Mouse (Mus musculus): ENCODE measurements around the gene Slc25a53. TPM values are rescaled to one million over a fixed set of nuclear protein-coding genes. Genes with fewer than 3 reads are reported as not detected.

Gene Slc25a53
- polyA plus RNA-seq (2012; rRNA removed), result 20.5 and 27.1 TPM in 2 replicates

DNA sequence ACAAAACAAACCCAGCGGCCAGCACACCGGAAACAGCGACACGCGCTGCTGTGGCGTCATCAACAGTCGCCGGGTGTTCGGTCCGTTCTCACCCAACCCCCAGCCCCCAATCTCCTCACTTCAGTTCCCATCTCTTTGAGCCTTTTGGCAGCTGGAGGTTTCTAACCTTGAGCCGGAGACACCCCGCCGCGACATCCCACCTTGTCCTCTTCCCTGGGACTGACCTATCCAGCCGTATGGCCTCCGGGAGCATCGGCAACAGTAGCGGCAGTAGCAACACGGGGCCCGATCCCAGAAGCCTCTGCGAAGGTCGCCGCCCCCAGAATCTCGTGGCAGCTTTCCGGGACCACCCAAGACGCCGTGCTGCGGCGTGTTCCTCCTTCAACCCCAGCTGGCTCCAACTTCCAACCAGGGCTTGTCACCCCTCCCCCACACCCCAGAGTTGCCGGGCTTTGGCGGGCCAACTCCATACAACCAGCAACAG is at the start of gene Slc25a53:
Slc25a53 (minus strand) TSS at position 303 of the 484 bp plus-strand sequence.
- DNase-seq (ENCODE audit: low read depth), result peak; percentile 95
- TF ChIP-seq POLR2A (IDR thresholded peaks at IDR 0.05; ENCODE audit: borderline replicate concordance, extremely low read depth, insufficient read depth, insufficient read length, poor library complexity, severe bottlenecking) (no peak), CTCF (IDR thresholded peaks at IDR 0.05; ENCODE audit: borderline replicate concordance, extremely low read depth, insufficient read depth, insufficient read length) (no peak)

DNA sequence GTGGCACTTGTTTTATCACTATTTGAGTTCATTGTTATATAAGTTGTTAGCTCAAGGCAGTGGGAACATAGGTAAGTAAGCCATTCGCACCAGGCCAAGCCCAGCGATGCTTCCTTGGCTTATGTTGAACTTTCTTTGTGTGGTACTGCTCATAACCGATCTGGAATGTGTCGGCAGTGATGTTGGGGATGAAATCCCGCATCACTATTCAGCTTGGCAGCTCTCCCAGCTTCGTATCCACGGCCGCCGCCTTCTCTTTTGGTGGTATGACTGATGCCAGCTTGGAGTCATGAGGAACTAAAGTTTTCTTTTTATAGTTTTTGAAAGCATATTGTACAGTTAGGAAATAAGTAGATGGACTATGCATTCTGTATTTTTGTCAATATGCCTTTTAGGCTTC is 25.1 kb upstream of the Slc25a53 start:
- peak; percentile 12 for DNase-seq (ENCODE audit: low read depth)
- no peak for TF ChIP-seq CTCF (IDR thresholded peaks at IDR 0.05; ENCODE audit: borderline replicate concordance, extremely low read depth, insufficient read depth, insufficient read length)
- TF ChIP-seq POLR2A (IDR thresholded peaks at IDR 0.05; ENCODE audit: borderline replicate concordance, extremely low read depth, insufficient read depth, insufficient read length, poor library complexity, severe bottlenecking), result no peak

DNA sequence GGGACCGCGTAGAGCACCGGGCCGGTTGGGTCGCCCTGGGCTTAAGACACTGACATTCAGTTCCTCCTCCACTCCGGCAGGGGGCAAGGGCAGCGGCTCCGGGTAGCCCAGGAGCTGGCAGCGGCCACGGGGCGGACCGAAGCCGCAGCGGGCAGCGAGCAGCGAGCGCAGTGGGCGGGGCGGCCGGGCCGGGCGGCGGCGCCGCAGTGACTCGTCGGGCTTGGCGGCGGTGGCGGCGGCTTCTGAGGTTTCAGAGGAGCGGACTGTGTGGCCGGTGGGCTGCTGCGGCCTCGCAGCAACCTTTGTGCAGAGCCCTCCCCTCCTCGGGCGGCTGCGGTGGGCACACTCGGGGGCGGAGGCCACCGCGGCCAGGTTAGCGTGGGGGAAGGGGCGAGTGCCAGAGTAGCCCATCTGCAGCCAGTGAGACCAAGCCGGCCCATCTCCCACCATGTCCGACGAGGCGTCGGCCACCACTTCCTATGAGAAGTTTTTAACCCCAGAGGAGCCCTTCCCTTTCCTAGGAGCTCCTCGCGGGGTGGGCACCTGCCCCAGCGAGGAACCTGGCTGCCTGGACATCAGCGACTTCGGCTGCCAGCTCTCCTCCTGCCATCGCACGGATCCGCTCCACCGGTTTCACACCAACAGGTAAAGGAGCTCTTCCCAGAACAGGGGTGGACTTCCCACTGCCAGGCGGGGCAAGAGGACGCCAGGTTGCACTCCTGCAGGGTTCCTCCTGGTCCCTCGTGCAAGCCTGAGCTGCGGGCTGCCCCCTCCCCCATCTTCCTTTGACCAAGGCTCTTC is 11.5 kb upstream of the Slc25a53 start, which contains the start of gene Fam199x:
Fam199x (plus strand) TSS at position 170 of the 801 bp plus-strand sequence.
- peak; percentile 86 for DNase-seq (ENCODE audit: low read depth)
- peak; percentile 42; the same call in 1 of the 2 replicates for TF ChIP-seq CTCF (IDR thresholded peaks at IDR 0.05; ENCODE audit: borderline replicate concordance, extremely low read depth, insufficient read depth, insufficient read length)
- peak; percentile 52; the same call in 1 of the 2 replicates for TF ChIP-seq POLR2A (IDR thresholded peaks at IDR 0.05; ENCODE audit: borderline replicate concordance, extremely low read depth, insufficient read depth, insufficient read length, poor library complexity, severe bottlenecking)

DNA sequence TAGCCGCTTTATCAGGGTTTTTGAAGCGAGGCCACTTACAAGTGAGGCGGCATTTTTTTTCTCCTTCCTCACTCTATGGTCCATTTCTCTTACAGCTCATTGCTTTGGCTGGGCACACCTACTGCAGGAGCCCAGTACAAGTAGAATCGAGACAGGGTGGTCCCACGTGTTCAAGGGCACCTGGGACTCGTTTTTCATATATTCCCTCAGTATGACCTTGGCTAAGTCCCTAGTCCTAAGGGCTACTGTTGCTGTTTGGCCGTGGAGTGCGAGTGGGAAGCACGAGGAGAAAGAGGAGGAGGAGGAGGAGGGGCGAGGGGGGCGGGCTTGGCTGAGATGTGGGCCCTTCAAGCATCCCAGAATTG is 10.9 kb upstream of the Slc25a53 start:
- TF ChIP-seq CTCF (IDR thresholded peaks at IDR 0.05; ENCODE audit: borderline replicate concordance, extremely low read depth, insufficient read depth, insufficient read length), result no peak
- TF ChIP-seq POLR2A (IDR thresholded peaks at IDR 0.05; ENCODE audit: borderline replicate concordance, extremely low read depth, insufficient read depth, insufficient read length, poor library complexity, severe bottlenecking), result no peak
- DNase-seq (ENCODE audit: low read depth), result no peak

DNA sequence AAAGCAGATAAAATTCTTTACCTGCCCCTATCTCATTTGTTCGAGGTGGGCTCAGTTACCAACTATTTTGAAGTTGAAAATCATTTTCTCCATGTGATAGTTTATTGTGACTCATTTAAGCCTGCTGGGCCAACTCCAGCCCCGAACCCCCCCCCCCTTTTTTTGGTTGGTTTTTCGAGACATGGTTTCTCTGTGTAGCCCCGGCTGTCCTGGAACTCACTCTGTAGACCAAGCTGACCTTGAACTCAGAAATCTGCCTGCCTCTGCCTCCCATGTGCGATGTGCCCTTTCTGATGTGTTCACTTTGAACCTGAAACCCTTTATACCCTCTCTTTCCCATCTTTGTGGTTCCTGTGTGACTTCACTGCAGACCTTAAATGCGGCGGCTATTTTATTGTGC is 400 bp upstream of the Slc25a53 start:
- DNase-seq (ENCODE audit: low read depth), result no peak
- TF ChIP-seq CTCF (IDR thresholded peaks at IDR 0.05; ENCODE audit: borderline replicate concordance, extremely low read depth, insufficient read depth, insufficient read length) (no peak), POLR2A (IDR thresholded peaks at IDR 0.05; ENCODE audit: borderline replicate concordance, extremely low read depth, insufficient read depth, insufficient read length, poor library complexity, severe bottlenecking) (no peak)

DNA sequence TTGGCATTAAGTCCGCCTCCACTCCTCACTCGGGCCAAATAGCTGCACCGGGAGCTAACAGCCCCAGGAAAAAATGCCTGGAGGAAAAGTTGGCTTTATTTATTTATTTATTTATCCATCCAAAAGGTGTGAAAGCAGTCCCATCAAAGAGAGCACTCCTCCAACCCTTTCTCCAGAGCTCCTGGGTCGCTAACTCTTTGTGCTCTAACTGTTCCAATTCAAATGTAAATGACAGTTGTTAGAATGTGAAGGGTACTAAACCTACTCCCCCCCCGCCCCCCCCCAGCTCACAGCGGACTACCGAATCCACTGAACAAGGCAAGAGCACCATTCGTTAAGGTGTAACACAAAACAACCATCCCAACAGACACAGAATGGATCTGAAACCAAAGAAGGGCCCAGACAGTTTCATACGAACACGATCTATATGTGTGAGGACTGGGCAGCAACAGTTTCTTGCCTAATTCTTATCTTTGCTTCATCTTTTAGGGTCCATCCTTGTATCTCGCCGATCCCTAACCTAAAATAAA is 567 bp downstream of the Slc25a53 start:
- DNase-seq (ENCODE audit: low read depth), result no peak
- no peak for TF ChIP-seq CTCF (IDR thresholded peaks at IDR 0.05; ENCODE audit: borderline replicate concordance, extremely low read depth, insufficient read depth, insufficient read length)
- no peak for TF ChIP-seq POLR2A (IDR thresholded peaks at IDR 0.05; ENCODE audit: borderline replicate concordance, extremely low read depth, insufficient read depth, insufficient read length, poor library complexity, severe bottlenecking)

DNA sequence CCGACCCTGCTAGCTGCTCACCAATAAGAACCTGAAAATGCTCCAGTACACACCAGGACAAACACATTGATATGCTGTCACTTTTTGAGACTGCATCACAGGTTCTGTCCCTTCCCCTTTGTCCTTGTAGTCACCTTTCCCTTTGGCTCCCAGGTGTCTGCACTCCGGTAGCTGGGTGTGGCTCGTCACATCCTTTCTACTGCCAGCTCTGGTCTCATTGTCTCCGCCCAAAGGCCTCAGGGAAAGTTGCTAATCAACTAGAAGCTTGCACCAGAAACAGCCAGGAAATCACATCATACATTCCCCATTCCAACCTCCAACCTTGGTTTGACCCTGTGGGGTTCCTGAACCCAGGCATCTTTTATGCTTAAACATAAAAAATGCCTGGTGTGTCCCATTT is 3.8 kb downstream of the Slc25a53 start:
- no peak for TF ChIP-seq POLR2A (IDR thresholded peaks at IDR 0.05; ENCODE audit: borderline replicate concordance, extremely low read depth, insufficient read depth, insufficient read length, poor library complexity, severe bottlenecking)
- TF ChIP-seq CTCF (IDR thresholded peaks at IDR 0.05; ENCODE audit: borderline replicate concordance, extremely low read depth, insufficient read depth, insufficient read length), result no peak
- no peak for DNase-seq (ENCODE audit: low read depth)

DNA sequence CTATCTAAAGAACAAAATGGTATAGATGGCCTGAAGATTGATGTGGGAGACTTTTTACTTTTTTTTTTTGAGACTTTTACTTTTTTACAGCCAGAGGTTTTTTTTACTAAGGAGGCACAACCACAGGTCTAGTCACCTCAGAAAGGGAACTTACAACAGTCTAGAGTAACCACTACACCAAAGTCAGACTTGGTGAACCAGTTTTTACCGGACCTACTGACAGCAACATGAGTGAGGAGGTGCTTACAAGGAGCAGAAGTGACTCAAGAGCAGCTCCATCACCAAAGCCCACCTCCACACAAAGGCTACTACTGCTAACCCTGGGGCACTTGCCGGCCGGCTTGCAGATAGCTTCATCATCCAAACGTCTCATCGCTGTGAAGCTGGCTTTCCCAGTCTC is 6.4 kb downstream of the Slc25a53 start:
- TF ChIP-seq CTCF (IDR thresholded peaks at IDR 0.05; ENCODE audit: borderline replicate concordance, extremely low read depth, insufficient read depth, insufficient read length) (no peak), POLR2A (IDR thresholded peaks at IDR 0.05; ENCODE audit: borderline replicate concordance, extremely low read depth, insufficient read depth, insufficient read length, poor library complexity, severe bottlenecking) (no peak)
- DNase-seq (ENCODE audit: low read depth), result no peak

DNA sequence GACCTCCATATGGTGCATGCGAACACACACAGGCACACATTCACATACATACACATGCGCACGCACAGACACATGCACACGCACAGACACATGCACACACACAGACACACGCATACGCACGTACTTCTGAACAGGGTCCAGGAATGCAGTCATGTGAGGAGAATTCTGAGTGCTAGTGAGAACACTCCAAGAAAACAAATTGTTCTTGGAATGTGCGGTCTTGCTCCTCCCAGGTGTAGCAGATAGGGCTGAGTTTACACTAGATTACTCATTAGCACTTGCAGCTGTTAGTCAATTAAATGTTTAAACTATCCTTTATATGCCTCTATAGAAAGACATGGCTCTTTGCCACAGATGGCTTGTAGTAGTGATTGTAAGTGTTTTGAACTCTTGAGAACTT is 7.2 kb downstream of the Slc25a53 start:
- DNase-seq (ENCODE audit: low read depth), result no peak
- no peak for TF ChIP-seq CTCF (IDR thresholded peaks at IDR 0.05; ENCODE audit: borderline replicate concordance, extremely low read depth, insufficient read depth, insufficient read length)

DNA sequence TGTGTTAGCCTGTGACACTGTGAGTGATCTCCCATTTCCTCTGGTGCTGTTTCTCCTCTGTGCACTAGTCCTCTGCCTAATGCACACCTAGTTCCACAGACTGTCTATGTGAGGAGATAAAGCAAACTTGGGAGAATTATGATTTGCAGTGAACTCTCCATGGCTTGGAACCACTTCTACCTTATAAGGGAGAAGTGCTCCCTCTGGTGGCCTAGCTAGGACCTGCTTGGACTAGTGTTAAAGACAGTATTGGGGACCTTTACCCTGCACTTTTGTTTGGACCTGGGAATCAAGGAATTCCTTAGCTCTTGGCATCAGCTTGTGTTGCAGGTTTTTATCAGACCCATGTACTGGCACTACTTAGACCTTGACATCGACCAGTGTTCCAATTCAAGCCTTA is 18.8 kb downstream of the Slc25a53 start:
- no peak for TF ChIP-seq POLR2A (IDR thresholded peaks at IDR 0.05; ENCODE audit: borderline replicate concordance, extremely low read depth, insufficient read depth, insufficient read length, poor library complexity, severe bottlenecking)
- peak; percentile 67; the same call in 1 of the 2 replicates for TF ChIP-seq CTCF (IDR thresholded peaks at IDR 0.05; ENCODE audit: borderline replicate concordance, extremely low read depth, insufficient read depth, insufficient read length)
- DNase-seq (ENCODE audit: low read depth), result peak; percentile 74

DNA sequence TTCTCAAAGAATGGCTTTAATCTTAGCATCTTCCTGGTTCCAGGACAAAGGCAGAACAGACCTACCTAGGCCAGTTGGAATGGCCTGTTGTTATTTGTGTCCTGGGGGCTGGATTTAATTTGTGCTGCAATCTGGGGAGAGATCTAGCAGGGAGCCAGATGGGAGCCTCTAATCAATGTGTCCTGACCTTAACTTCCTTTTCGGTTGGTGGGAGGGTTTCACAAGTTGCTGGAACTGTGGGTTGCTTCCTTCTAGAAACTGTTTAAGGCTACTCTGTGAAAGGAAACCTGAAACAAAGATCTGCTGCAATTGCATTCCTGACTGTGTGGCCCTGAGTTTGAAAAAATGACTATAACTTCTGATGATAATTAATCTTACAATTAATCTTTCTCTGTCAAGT is 20.4 kb downstream of the Slc25a53 start:
- no peak for DNase-seq (ENCODE audit: low read depth)
- TF ChIP-seq POLR2A (IDR thresholded peaks at IDR 0.05; ENCODE audit: borderline replicate concordance, extremely low read depth, insufficient read depth, insufficient read length, poor library complexity, severe bottlenecking) (no peak), CTCF (IDR thresholded peaks at IDR 0.05; ENCODE audit: borderline replicate concordance, extremely low read depth, insufficient read depth, insufficient read length) (no peak)
